Mouse (Mus musculus): ENCODE data around the gene Zfp970.

GRCm38 (mm10) chr2:177523061-177523460 lies 58.5 kb downstream of the Zfp970 start:
- no peak for TF ChIP-seq POLR2A (IDR thresholded peaks at IDR 0.05; ENCODE audit: control insufficient read depth, low read depth, low read length)
- no peak for TF ChIP-seq CTCF (IDR thresholded peaks at IDR 0.05; ENCODE audit: control insufficient read depth, insufficient read depth, insufficient replicate concordance, low read depth, low read length)

Measured in testis, adult 2 months (tissue).